Mouse (Mus musculus): ENCODE data around the gene Camta1. TPM values are rescaled to one million over a fixed set of nuclear protein-coding genes. Genes with fewer than 3 reads are reported as not detected.

Gene Camta1
- polyA plus RNA-seq, 1 experiment from 2014 or later, result 61.9 TPM

DNA sequence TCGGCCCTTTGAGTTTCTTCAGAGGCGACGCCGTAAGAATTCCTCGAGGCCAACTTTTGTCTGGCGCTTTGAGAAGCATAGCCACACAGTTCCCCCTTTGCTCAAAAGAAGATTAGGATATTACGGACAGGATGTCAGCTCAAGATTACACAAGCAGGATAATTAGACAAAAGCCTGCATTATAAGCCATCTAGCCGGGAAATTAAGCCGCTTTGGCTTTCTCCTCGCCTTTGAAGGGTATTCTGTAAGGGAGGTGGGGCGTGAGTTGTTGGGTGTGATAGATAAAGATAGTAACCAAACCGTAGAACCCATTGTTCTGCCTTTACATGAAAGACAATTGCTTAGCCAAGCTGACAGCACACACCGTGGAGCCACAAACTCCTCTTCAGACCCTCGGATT, 579.6 kb downstream of the Camta1 start:
- ATAC-seq (ENCODE audit: low FRiP score, low TSS enrichment), result no peak

DNA sequence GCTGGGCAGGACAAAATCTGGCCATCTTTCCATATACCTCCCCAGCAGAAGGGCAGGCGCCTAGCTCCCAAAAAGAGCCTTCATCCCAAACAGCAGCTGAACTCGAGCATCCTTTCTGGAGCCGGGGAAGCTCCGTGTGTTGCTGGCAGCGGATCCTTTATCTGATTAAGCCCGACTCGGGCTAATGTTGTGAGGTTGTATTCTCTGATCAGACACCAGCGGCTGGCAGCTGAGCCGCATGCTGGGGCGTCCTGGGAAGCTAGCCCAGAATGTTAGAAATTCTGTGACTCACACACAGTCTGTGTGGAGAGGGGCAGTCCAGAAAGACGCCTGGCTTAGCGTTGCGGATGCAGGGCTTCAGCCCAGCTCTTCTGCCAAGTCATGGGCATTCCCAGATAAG, 586.4 kb downstream of the Camta1 start:
- Histone ChIP-seq H3K4me3 (ENCODE audit: low read depth, low read length) (no peak overlapping the region), H3K9ac (ENCODE audit: low read length) (no peak overlapping the region), H3K36me3 (ENCODE audit: control insufficient read depth, insufficient read depth, low read length) (no peaks in the 10 kb centered on the region), H3K9me3 (ENCODE audit: control insufficient read depth, low read length) (no peaks in the 10 kb centered on the region), H3K4me2 (replicated peaks; ENCODE audit: low read depth) (no peak overlapping the region), H3K4me1 (replicated peaks; ENCODE audit: control insufficient read depth, insufficient read depth) (no peaks in the 10 kb centered on the region), H3K27me3 (ENCODE audit: control insufficient read depth, insufficient read depth, low read length) (no peaks in the 10 kb centered on the region), H3K27ac (replicated peaks) (no peak overlapping the region)
- WGBS, result 50% methylated on average over 13 of the region's 13 CpGs
- DNase-seq (ENCODE audit: low spot score) (peak; percentile 22), ATAC-seq (ENCODE audit: low FRiP score, low TSS enrichment) (no peak)
- TF ChIP-seq EP300 (optimal IDR thresholded peaks at IDR 0.05) (no peak), CTCF (IDR thresholded peaks at IDR 0.05; ENCODE audit: low read depth) (no peak)

More for the DNA sequence above, 579.6 kb downstream of the Camta1 start:
- Histone ChIP-seq H3K4me1 (replicated peaks; ENCODE audit: control insufficient read depth, insufficient read depth) (no peaks in the 10 kb centered on the region), H3K9me3 (ENCODE audit: control insufficient read depth, low read length) (no peaks in the 10 kb centered on the region), H3K4me3 (ENCODE audit: low read depth, low read length) (no peak overlapping the region), H3K9ac (ENCODE audit: low read length) (no peak overlapping the region), H3K27ac (replicated peaks) (no peak overlapping the region), H3K36me3 (ENCODE audit: control insufficient read depth, insufficient read depth, low read length) (no peaks in the 10 kb centered on the region), H3K27me3 (ENCODE audit: control insufficient read depth, insufficient read depth, low read length) (no peaks in the 10 kb centered on the region), H3K4me2 (replicated peaks; ENCODE audit: low read depth) (no peak overlapping the region)
- TF ChIP-seq EP300 (optimal IDR thresholded peaks at IDR 0.05) (no peak), CTCF (IDR thresholded peaks at IDR 0.05; ENCODE audit: low read depth) (no peak)
- no peak for DNase-seq (ENCODE audit: low spot score)
- 60% methylated on average over 14 of the region's 14 CpGs for WGBS

DNA sequence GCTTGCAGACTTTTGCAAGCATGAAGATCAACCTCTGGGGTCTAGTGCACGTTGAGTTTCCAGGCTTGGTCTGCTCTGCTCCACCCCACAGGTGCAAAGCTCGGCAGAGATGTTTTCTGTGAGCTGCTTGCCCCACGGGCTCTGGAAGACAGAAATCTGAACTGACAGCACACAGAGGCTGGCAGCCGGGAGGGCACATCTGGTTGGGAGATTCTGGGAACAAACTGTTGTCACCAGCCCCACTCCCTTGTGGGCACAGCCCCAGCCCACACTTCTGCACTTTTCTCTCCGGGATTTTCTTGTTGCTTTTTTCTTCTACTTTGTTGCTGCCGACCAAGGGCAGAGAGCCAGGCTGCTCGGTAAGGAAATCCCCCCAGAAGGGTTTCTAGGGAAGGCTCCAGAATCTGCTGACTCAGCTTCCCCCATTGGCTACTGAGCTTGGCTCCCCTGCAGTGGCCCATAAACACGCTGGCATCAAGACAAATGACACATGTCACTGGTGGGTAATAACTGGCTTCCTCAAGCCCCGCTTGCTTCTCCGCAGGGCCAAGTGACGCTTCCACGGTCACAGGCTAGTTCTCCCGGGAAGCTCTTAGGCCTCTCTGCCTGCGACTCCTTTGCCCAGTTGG, 597.8 kb downstream of the Camta1 start:
- DNase-seq (ENCODE audit: low spot score) (no peak), ATAC-seq (ENCODE audit: low FRiP score, low TSS enrichment) (no peak)
- TF ChIP-seq CTCF (IDR thresholded peaks at IDR 0.05; ENCODE audit: low read depth) (no peak), EP300 (optimal IDR thresholded peaks at IDR 0.05) (no peak)
- H3K36me3 ChIP-seq (ENCODE audit: control insufficient read depth, insufficient read depth, low read length), result no peaks in the 10 kb centered on the region
- H3K27ac ChIP-seq (replicated peaks), result no peak overlapping the region
- H3K4me3 ChIP-seq (ENCODE audit: low read depth, low read length), result no peak overlapping the region
- no peak overlapping the region for H3K9ac ChIP-seq (ENCODE audit: low read length)
- H3K9me3 ChIP-seq (ENCODE audit: control insufficient read depth, low read length), result no peaks in the 10 kb centered on the region
- no peaks in the 10 kb centered on the region for H3K4me1 ChIP-seq (replicated peaks; ENCODE audit: control insufficient read depth, insufficient read depth)
- no peaks in the 10 kb centered on the region for H3K27me3 ChIP-seq (ENCODE audit: control insufficient read depth, insufficient read depth, low read length)
- no peak overlapping the region for H3K4me2 ChIP-seq (replicated peaks; ENCODE audit: low read depth)
- 51% methylated on average over 14 of the region's 14 CpGs for WGBS

DNA sequence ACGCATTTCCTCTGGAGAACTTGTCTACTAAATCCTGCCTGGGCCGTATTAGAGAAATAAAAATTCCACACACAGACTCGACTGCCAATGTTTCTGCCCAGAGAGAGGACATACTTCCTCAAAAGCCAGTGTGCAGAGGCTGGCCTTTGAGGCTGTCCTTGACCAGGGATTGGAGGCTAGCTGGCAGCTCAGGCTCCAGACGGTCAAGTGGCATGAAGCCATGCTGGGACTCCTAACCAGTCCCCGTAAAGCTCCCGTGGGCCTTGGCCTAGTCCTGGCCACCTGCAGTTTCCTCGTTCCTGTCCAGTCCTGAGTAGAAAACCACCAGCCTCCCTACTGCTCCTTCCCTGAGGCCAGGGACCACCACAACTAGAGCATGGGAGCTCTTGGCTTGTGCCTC, 598.6 kb downstream of the Camta1 start:
- ATAC-seq (ENCODE audit: low FRiP score, low TSS enrichment) (no peak), DNase-seq (ENCODE audit: low spot score) (no peak)
- 73% methylated on average over 7 of the region's 7 CpGs for WGBS
- H3K9ac ChIP-seq (ENCODE audit: low read length), result no peak overlapping the region
- no peaks in the 10 kb centered on the region for H3K36me3 ChIP-seq (ENCODE audit: control insufficient read depth, insufficient read depth, low read length)
- no peaks in the 10 kb centered on the region for H3K9me3 ChIP-seq (ENCODE audit: control insufficient read depth, low read length)
- no peaks in the 10 kb centered on the region for H3K4me1 ChIP-seq (replicated peaks; ENCODE audit: control insufficient read depth, insufficient read depth)
- no peaks in the 10 kb centered on the region for H3K27me3 ChIP-seq (ENCODE audit: control insufficient read depth, insufficient read depth, low read length)
- H3K4me3 ChIP-seq (ENCODE audit: low read depth, low read length), result no peak overlapping the region
- no peak overlapping the region for H3K4me2 ChIP-seq (replicated peaks; ENCODE audit: low read depth)
- H3K27ac ChIP-seq (replicated peaks), result no peak overlapping the region
- TF ChIP-seq CTCF (IDR thresholded peaks at IDR 0.05; ENCODE audit: low read depth) (no peak), EP300 (optimal IDR thresholded peaks at IDR 0.05) (no peak)

DNA sequence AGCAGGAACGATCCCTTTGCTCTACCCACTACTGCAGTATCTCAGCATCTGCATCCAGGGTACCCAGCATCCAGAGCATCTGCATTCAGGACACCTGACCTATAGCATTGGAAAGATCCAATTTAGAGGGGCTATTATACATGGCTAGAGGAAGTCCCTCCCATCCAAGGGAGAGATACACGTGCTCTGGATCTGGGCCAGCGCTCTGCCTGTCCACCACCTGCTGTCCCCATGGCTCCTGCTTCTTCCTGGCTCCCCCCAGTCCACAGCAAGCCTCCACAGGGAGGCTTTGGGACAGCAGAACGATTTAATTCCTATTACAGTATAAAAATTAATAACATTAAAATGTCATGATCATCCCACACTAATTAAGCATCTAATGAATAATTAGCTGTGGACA, 605.1 kb downstream of the Camta1 start:
- Histone ChIP-seq H3K4me3 (ENCODE audit: low read depth, low read length) (no peak overlapping the region), H3K27ac (replicated peaks) (no peak overlapping the region), H3K4me2 (replicated peaks; ENCODE audit: low read depth) (no peak overlapping the region), H3K27me3 (ENCODE audit: control insufficient read depth, insufficient read depth, low read length) (no peaks in the 10 kb centered on the region), H3K4me1 (replicated peaks; ENCODE audit: control insufficient read depth, insufficient read depth) (no peaks in the 10 kb centered on the region), H3K9me3 (ENCODE audit: control insufficient read depth, low read length) (no peaks in the 10 kb centered on the region), H3K36me3 (ENCODE audit: control insufficient read depth, insufficient read depth, low read length) (no peaks in the 10 kb centered on the region), H3K9ac (ENCODE audit: low read length) (no peak overlapping the region)
- 60% methylated on average over 4 of the region's 4 CpGs for WGBS
- ATAC-seq (ENCODE audit: low FRiP score, low TSS enrichment) (no peak), DNase-seq (ENCODE audit: low spot score) (no peak)
- no peak for TF ChIP-seq CTCF (IDR thresholded peaks at IDR 0.05; ENCODE audit: low read depth)
- no peak for TF ChIP-seq EP300 (optimal IDR thresholded peaks at IDR 0.05)

DNA sequence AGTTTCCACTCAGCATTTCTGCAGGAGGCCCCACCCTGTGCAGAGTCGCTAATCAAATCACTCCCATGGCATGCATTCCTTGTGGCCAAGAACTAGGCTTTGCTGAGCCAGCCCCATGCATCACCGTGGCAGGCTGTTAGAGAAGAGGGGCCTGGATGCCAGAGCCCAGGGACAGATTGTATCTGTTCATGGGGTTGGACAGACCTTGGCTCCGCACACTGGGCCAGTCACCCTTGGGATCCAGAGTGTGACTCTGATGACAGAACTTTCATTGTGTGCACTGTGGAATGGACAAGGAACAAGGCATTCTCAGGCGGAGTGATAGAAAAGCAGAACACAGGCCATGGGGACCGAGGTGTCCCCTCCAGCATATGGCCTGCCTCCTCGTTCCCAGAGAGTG, 610.9 kb downstream of the Camta1 start:
- no peak for ATAC-seq (ENCODE audit: low FRiP score, low TSS enrichment)
- no peaks in the 10 kb centered on the region for H3K36me3 ChIP-seq (ENCODE audit: control insufficient read depth, insufficient read depth, low read length)
- H3K9me3 ChIP-seq (ENCODE audit: control insufficient read depth, low read length), result no peaks in the 10 kb centered on the region
- H3K27ac ChIP-seq (replicated peaks), result no peak overlapping the region
- no peak for TF ChIP-seq CTCF (IDR thresholded peaks at IDR 0.05; ENCODE audit: low read depth)
- TF ChIP-seq EP300 (optimal IDR thresholded peaks at IDR 0.05), result no peak
- 75% methylated on average over 6 of the region's 6 CpGs for WGBS
- DNase-seq (ENCODE audit: low spot score), result no peak
- H3K4me1 ChIP-seq (replicated peaks; ENCODE audit: control insufficient read depth, insufficient read depth), result no peaks in the 10 kb centered on the region
- H3K4me2 ChIP-seq (replicated peaks; ENCODE audit: low read depth), result no peak overlapping the region
- no peak overlapping the region for H3K9ac ChIP-seq (ENCODE audit: low read length)
- H3K4me3 ChIP-seq (ENCODE audit: low read depth, low read length), result no peak overlapping the region
- H3K27me3 ChIP-seq (ENCODE audit: control insufficient read depth, insufficient read depth, low read length), result no peaks in the 10 kb centered on the region

All from stomach, postnatal 0 days (tissue).